Mouse (Mus musculus): ENCODE measurements around the gene Usp17le.
"Not testable (repeated sequence)": the region's sequence is repeated elsewhere in the genome, so short reads cannot be mapped to it uniquely, and the experiment has no call there.

The Usp17le gene

DNA sequence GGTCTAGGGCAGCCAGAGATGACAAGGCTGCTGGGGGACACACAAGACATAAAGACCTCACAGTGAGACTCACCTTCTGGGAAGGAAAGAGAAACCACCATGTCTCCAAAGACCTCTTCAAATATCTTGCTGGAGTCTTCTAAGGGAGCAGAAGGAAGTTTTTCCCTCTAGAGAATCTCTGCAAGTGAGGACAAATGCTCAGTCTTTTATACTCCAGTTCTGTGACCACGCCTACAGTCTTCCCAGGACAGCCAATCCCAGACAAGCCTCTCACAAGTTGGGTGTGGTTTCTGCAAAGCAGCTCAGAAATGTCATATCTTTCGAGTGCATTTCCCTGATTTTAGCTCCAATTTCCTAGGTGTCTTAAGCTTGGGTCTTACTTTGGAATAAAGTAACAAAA, at the start of gene Usp17le:
Gene Usp17le, minus strand, starts transcription at position 101 of the 400 bp plus-strand sequence.
- not testable (repeated sequence) for DNase-seq

DNA sequence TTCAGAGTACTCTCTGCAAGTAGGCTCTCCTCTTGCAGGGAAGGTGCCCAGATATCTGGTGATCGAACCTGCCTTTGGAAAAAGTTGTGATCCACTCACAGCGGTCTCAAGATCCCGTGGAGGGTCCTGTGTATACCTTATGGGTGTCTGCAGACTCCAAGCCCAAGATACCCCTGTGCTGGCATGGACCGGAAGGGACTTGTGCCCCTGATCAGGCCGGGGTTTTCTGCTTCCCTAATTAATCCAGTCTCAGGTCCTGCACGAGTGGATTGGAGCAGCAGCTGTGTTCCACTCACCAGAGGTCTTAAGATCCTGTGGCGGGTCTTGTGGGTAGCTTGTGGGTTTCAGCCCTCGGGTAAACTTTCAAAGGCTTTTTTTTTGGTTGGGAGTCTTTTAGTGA, 33.1 kb upstream of the Usp17le start:
- DNase-seq, result not testable (repeated sequence)

DNA sequence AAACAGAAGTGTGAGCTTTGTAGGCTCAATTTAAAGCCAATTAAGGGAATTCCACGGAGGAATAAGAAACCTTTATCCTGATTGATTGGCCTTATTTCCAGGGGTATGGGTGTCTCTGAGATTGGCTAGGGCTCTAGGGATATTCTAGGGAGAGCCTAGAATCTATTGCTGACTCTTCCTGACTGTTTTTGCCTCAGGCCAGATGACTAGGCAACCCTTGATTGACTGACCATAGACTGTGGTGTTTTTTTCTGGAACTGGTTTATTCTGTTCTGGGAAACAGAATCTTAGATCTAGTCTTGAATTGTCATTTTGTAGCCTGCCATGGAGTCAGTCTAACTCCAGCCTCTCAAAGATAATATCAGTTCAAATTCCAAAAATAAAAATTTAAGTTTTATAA, 13.5 kb upstream of the Usp17le start:
- no peak for DNase-seq

Data from kidney, postnatal 25 days (tissue).